Mouse (Mus musculus): ENCODE results near the gene Pvalb. TPM values are rescaled to one million over a fixed set of nuclear protein-coding genes. Genes with fewer than 3 reads are reported as not detected.

Gene Pvalb
- total RNA-seq, 2 experiments from 2014 or later: 0.57 to 0.93 TPM

GRCm38 (mm10) chr15:78158335-78158734, 47.9 kb downstream of the Pvalb start:
- DNase-seq: no peak

GRCm38 (mm10) chr15:78157824-78158223, 48.4 kb downstream of the Pvalb start:
- no peak for DNase-seq

DNA sequence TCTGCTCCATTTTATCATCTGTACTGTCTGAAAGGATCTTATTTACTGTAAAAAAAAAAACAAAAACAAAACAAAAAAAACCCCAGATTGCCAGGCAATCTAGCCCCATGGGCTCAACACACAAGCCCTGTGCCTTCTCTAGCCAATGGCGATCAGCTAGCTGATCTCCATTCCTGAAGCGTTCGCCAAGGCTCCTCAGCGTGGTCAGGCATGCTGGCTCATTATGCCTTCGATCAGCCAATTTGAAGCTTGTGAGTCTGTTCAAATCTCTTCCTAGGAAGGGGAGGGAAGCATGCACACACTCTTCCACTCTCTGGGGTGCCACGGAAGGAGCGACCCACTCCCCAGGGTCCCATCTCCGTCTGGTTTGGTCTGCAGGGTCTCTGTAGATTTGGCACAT, 48.9 kb downstream of the Pvalb start:
- DNase-seq: no peak

DNA sequence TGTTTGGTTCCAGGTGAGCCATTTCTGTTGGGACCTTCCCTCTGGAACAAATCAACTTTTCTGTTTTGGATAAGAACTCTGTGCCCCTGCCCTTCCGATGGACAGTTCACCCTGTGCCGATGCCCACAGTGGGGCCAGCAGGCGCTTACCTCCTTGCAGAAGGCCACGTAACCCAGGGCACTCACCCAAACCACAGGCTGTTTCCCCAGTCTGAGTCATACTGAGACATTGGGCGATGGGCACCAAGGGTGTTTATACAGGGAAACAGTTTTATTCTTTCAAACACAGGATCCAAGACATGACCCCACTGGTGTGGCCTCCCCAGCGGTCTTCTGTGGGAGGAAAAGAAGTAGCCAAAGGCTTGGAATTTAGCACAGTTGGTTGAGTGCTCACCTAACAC, 50.8 kb downstream of the Pvalb start:
- DNase-seq: no peak

GRCm38 (mm10) chr15:78153045-78153775, 53.0 kb downstream of the Pvalb start:
- DNase-seq: no peak

DNA sequence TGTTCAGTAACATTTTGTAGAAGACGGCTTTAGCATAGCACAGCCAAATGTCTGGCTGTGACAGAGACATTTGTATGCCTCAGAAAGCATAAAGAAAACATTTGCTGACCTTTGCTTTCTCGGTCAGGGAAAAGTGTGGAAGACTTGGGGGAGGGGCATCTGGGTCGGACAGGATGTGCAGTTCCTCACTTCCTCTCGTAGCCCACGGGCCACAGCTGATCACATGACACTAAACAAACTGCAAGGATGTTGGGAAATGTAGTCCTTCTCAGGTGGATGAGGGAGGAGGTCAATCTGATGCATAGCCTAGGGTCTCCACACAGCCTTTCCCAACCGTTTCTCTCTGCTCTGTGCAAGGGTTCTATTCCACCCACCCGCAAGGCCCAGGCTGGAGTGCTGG, 57.6 kb downstream of the Pvalb start:
- no peak for DNase-seq

Other genes starting within 250 kb of the Pvalb start
- 1 to 10 TPM in 1 of 2 experiments, under 1 TPM in 1; 0.67 to 1.3 TPM for gene Foxred2, start 249.7 kb downstream of the Pvalb start, total RNA-seq (2021)
- gene Eif3d, start 235.6 kb downstream of the Pvalb start, total RNA-seq (2021): 10 to 100 TPM; 67.3 to 67.9 TPM
- gene Cacng2, start 86.4 kb downstream of the Pvalb start, total RNA-seq (2021): not detected
- gene Ift27, start 32.3 kb downstream of the Pvalb start, total RNA-seq (2021): 10 to 100 TPM in 1 of 2 experiments, 1 to 10 TPM in 1; 8.2 to 11.6 TPM
- 1 to 10 TPM; 2.0 to 2.8 TPM for gene Ncf4, start 38.4 kb upstream of the Pvalb start, total RNA-seq (2021)
- gene Csf2rb2, start 99.3 kb upstream of the Pvalb start, total RNA-seq (2021): 1 to 10 TPM in 1 of 2 experiments, under 1 TPM in 1; 0.37 to 2.5 TPM
- gene Csf2rb, start 119.4 kb upstream of the Pvalb start, total RNA-seq (2021): 1 to 10 TPM in 1 of 2 experiments, under 1 TPM in 1; 0.87 to 5.0 TPM
- gene Tex33, start 189.5 kb upstream of the Pvalb start, total RNA-seq (2021): not detected
- gene Tst, start 199.5 kb upstream of the Pvalb start, total RNA-seq (2021): 10 to 100 TPM; 21.5 to 28.3 TPM
- gene Mpst, start 200.0 kb upstream of the Pvalb start, total RNA-seq (2021): 10 to 100 TPM; 47.9 to 49.0 TPM
- 10 to 100 TPM; 22.5 to 23.7 TPM for gene Kctd17, start 222.2 kb upstream of the Pvalb start, total RNA-seq (2021)

Measured in heart, adult 18-20 months (tissue).